In genomic region chr5:117864588-117865300, GRCm38 (mm10) we compare ENCODE assay signal across 7 mouse cellular contexts.
DNase-seq lines count a peak whose midpoint lies in the region; ATAC-seq lines count a peak whose summit lies in the region.

No protein-coding gene starts in this region.

- H3K4me2 ChIP-seq in forebrain, embryonic 15.5 days (replicated peaks) = 0 out of 2 replicates have a peak overlapping the region, but pooled peaks have one; percentile 5

- peaks cover 8% of the 10 kb centered on the region for H3K4me1 ChIP-seq in forebrain, embryonic 15.5 days

- peak overlapping the region; percentile 13; the same call in 1 of the 2 replicates for H3K9ac ChIP-seq in forebrain, embryonic 15.5 days (replicated peaks)

- H3K4me3 ChIP-seq in forebrain, embryonic 15.5 days = no peak overlapping the region

- peak; percentile 81 for ATAC-seq in forebrain, embryonic 15.5 days (replicated peaks)
- ATAC-seq in erythroblast, adult 5-6 weeks (replicated peaks; ENCODE audit: low FRiP score, poor library complexity, severe bottlenecking) = no peak

- no peaks in the 10 kb centered on the region for H3K9me3 ChIP-seq in forebrain, embryonic 15.5 days

- H3K27me3 ChIP-seq in forebrain, embryonic 15.5 days = no peaks in the 10 kb centered on the region

- peak overlapping the region; percentile 54 for H3K27ac ChIP-seq in forebrain, embryonic 15.5 days (replicated peaks)

- WGBS in forebrain, embryonic 15.5 days = 10% methylated on average over 13 of the region's 13 CpGs

- H3K36me3 ChIP-seq in forebrain, embryonic 15.5 days = 0 out of 2 replicates have a peak, but pooled peaks cover 3% of the 10 kb centered on the region

- DNase-seq in cerebellum, adult 9-11 months = peak; percentile 92
- peak; percentile 56 to 71 for DNase-seq in layer of hippocampus, postnatal 14 days (ENCODE audit: low spot score in 2 of 2)
- DNase-seq in right cerebral cortex, adult 18-20 months = peak; percentile 83
- no peak for DNase-seq in thymus, postnatal 4 days
- DNase-seq in adrenal gland, adult 2 months = no peak

Comparison
In these comparisons a context has a peak if more than half of its experiments do, and no peak if none do; other contexts are left out.
1. DNase-seq: peak in cerebellum, adult 9-11 months (single experiment), layer of hippocampus, postnatal 14 days (2 of 2) and right cerebral cortex, adult 18-20 months (single experiment); none in thymus, postnatal 4 days (single experiment) and adrenal gland, adult 2 months (single experiment).